Mouse (Mus musculus) heart, embryonic 11.5 days (tissue): ENCODE results near the gene Naa50. TPM values are rescaled to one million over a fixed set of nuclear protein-coding genes. Genes with fewer than 3 reads are reported as not detected.
A peak's percentile ranks its signal among the peaks of the same experiment; 100 is the strongest.

ENCODE experiments used
- ATAC-seq: fragments of 200-750 bp; cut with Nextera tagmentation; replicated peaks from 2 replicates; pipeline ENCODE4 v1.8.0; 2017; ENCODE audit warnings: moderate library complexity; ENCODE audit not compliant: insufficient number of reproducible peaks, low FRiP score, low TSS enrichment
- H3K27ac ChIP-seq: fragments of 300-500 bp; sonication (generic); 2 replicates; pipeline ENCODE4 v1.5.1; 2014; ENCODE audit warnings: mild to moderate bottlenecking, low read depth, low read length
- H3K27me3 ChIP-seq: fragments of 300-500 bp; sonication (generic); 2 replicates; pipeline ENCODE4 v1.6.1; 2014; ENCODE audit warnings: mild to moderate bottlenecking, low read length, mixed read lengths; ENCODE audit not compliant: control insufficient read depth, insufficient read depth
- H3K36me3 ChIP-seq: fragments of 300-500 bp; sonication (generic); 2 replicates; pipeline ENCODE4 v1.6.1; 2014; ENCODE audit warnings: mild to moderate bottlenecking, low read length, moderate library complexity, mixed read lengths; ENCODE audit not compliant: control insufficient read depth, insufficient read depth
- H3K4me1 ChIP-seq: fragments of 300-500 bp; sonication (generic); 2 replicates; pipeline ENCODE4 v1.6.1; 2014; ENCODE audit warnings: low read length; ENCODE audit not compliant: control insufficient read depth, insufficient read depth
- H3K4me2 ChIP-seq: fragments of 300-500 bp; sonication (generic); 2 replicates; pipeline ENCODE4 v1.6.1; 2014; ENCODE audit warnings: mild to moderate bottlenecking, moderate library complexity
- H3K4me3 ChIP-seq: fragments of 300-500 bp; sonication (generic); 2 replicates; pipeline ENCODE4 v1.5.1; 2014; ENCODE audit warnings: low read depth, low read length
- H3K9ac ChIP-seq: fragments of 300-500 bp; sonication (generic); 2 replicates; pipeline ENCODE4 v1.6.1; 2014; ENCODE audit warnings: mild to moderate bottlenecking, low read depth, low read length, moderate library complexity
- H3K9me3 ChIP-seq: fragments of 300-500 bp; sonication (generic); replicated peaks from 2 replicates; pipeline ENCODE4 v1.6.1; 2016; ENCODE audit warnings: low read length; ENCODE audit not compliant: control insufficient read depth
- WGBS: fragments of 180-500 bp; shearing (Covaris S2); extraction: QIAGEN DNeasy Blood & Tissue Kit; methylation state at CpG from one replicate; pipeline ENCODE4 v1.1.7; 2014; ENCODE audit not compliant: insufficient replicate concordance; 5-methylcytosine and 5-hydroxymethylcytosine counted together
- polyA plus RNA-seq: library from polyadenylated mRNA; unstranded; fragments of >200 nt; fragmentation: Nextera tagmentation; extraction: Ambion mirVana; gene quantifications from 2 replicates; pipeline ENCODE4 v1.2.1, GENCODE M21; 2014

Gene Naa50
- polyA plus RNA-seq, 1 experiment from 2014 or later: 58.5 TPM

DNA sequence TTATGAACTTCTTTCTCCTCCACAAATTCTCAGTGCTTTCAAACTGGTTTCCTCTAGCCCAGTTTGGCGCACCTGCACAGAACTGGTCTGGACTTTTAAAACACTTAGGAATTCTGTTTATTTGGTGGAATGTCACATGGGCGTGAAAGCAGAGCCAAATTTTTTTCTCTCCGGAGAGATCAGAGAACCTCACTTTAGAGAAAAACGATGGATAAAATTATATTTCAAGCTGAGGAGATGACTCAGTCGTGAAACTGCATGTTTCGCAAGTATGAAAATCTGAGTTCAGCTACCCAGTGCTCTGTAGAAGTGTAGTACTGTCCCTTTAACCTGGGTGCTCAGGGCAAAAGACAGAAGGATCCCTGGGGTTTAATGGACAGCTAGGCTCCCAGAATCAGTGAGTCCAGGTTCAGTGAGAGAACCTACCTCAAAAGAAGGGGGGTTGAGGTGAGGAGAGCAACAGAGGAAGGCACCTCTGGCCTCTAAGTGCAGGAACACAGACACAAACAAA, 3.1 kb upstream of the Naa50 start:
- no peaks in the 10 kb centered on the region for H3K9me3 ChIP-seq
- peaks cover 10% of the 10 kb centered on the region; the same call in 1 of the 2 replicates for H3K4me1 ChIP-seq
- no peak overlapping the region for H3K4me3 ChIP-seq
- no peaks in the 10 kb centered on the region for H3K36me3 ChIP-seq
- WGBS: 81% methylated on average over 6 of the region's 6 CpGs
- no peak overlapping the region for H3K9ac ChIP-seq
- H3K4me2 ChIP-seq: no peak overlapping the region
- H3K27ac ChIP-seq: no peak overlapping the region
- no peaks in the 10 kb centered on the region for H3K27me3 ChIP-seq
- ATAC-seq: no peak

GRCm38 (mm10) chr16:44138377-44138978, 1.2 kb upstream of the Naa50 start:
- peak overlapping the region; percentile 98 for H3K4me2 ChIP-seq
- H3K9ac ChIP-seq: peak overlapping the region; percentile 94
- no peaks in the 10 kb centered on the region for H3K9me3 ChIP-seq
- under 1% methylated on average over 24 of the region's 24 CpGs for WGBS
- H3K4me1 ChIP-seq: peaks cover 10% of the 10 kb centered on the region; the same call in 1 of the 2 replicates
- H3K27me3 ChIP-seq: no peaks in the 10 kb centered on the region
- no peaks in the 10 kb centered on the region for H3K36me3 ChIP-seq
- H3K4me3 ChIP-seq: peak overlapping the region; percentile 90
- no peak for ATAC-seq
- H3K27ac ChIP-seq: peak overlapping the region; percentile 99

DNA sequence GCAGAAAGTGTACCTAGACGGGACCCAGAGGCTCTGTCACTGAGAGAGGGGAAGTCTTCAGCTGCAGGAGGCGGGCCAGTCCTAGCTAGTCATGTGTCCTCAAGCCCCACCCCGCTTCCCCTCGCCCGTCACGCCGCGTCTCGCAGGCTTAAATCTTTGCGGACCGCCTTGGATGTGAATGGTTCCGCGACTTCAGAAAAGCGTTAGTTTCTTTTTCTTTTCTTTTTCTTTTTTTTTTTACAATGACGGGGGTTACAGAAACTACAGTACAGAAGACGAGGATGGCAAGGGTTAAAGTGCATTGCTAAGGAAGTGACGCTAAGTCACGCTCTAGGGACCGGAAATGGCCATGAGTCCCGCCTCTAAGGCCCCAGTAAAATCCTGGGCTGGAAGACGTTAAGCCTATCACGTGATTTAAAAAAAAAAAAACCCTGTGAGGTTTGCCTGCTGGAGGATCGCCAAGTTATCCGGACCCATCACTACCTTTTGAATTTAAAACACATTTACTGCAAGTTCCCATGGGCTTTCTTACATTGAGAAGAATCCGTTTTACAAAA, 573 bp upstream of the Naa50 start:
- peak overlapping the region; percentile 98 for H3K4me2 ChIP-seq
- H3K36me3 ChIP-seq: no peaks in the 10 kb centered on the region
- peak overlapping the region; percentile 99 for H3K27ac ChIP-seq
- H3K4me3 ChIP-seq: peak overlapping the region; percentile 90
- ATAC-seq: peak; percentile 86
- H3K9me3 ChIP-seq: no peaks in the 10 kb centered on the region
- WGBS: under 1% methylated on average over 25 of the region's 25 CpGs
- peaks cover 10% of the 10 kb centered on the region; the same call in 1 of the 2 replicates for H3K4me1 ChIP-seq
- no peaks in the 10 kb centered on the region for H3K27me3 ChIP-seq
- H3K9ac ChIP-seq: peak overlapping the region; percentile 94

GRCm38 (mm10) chr16:44140186-44140787, 657 bp downstream of the Naa50 start:
- Histone ChIP-seq H3K27ac (peak overlapping the region; percentile 99), H3K9me3 (no peaks in the 10 kb centered on the region), H3K4me3 (peak overlapping the region; percentile 90), H3K9ac (peak overlapping the region; percentile 94), H3K4me2 (peak overlapping the region; percentile 54), H3K27me3 (no peaks in the 10 kb centered on the region), H3K4me1 (peaks cover 10% of the 10 kb centered on the region; the same call in 1 of the 2 replicates), H3K36me3 (no peaks in the 10 kb centered on the region)
- ATAC-seq: peak; percentile 50
- under 1% methylated on average over 43 of the region's 44 CpGs for WGBS

DNA sequence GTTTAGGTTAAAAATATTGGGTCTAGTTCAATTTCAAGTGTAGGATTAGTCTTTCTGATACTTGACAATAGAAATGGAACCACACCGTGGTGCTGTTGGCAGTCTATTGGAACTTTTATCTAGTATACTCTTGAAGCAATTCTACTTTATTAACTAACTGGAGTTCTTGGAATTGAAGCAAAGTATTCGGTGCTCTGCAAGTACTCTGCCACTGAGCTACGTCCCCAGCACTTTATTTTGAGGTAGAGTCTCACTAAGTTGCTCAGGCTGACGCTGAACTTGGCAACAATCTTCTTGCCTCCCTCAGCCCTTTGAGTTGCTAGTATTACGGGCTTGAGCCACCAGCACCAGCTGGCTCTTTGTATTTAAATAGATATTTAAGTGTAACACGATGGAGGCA, 1.9 kb downstream of the Naa50 start:
- no peaks in the 10 kb centered on the region for H3K9me3 ChIP-seq
- no peaks in the 10 kb centered on the region for H3K36me3 ChIP-seq
- H3K4me3 ChIP-seq: peak overlapping the region; percentile 90; the same call in 1 of the 2 replicates
- no peaks in the 10 kb centered on the region for H3K27me3 ChIP-seq
- H3K4me1 ChIP-seq: peaks cover 10% of the 10 kb centered on the region; the same call in 1 of the 2 replicates
- ATAC-seq: no peak
- H3K27ac ChIP-seq: no peak overlapping the region
- H3K9ac ChIP-seq: no peak overlapping the region
- 48% methylated on average over 6 of the region's 6 CpGs for WGBS
- H3K4me2 ChIP-seq: peak overlapping the region; percentile 54

- Histone ChIP-seq H3K4me1 (no peaks in the 10 kb centered on the region), H3K36me3 (no peaks in the 10 kb centered on the region), H3K9ac (no peak overlapping the region), H3K4me3 (no peak overlapping the region), H3K4me2 (no peak overlapping the region), H3K27ac (no peak overlapping the region), H3K9me3 (no peaks in the 10 kb centered on the region), H3K27me3 (no peaks in the 10 kb centered on the region)
- ATAC-seq: no peak
- WGBS: 100% methylated on average over 1 of the region's 1 CpGs
Measured at GRCm38 (mm10) chr16:44149002-44149767, 9.6 kb downstream of the Naa50 start.

GRCm38 (mm10) chr16:44154497-44155057, 14.9 kb downstream of the Naa50 start:
- Histone ChIP-seq H3K27ac (no peak overlapping the region), H3K4me2 (no peak overlapping the region), H3K9ac (no peak overlapping the region), H3K9me3 (no peaks in the 10 kb centered on the region), H3K27me3 (no peaks in the 10 kb centered on the region), H3K36me3 (no peaks in the 10 kb centered on the region), H3K4me3 (no peak overlapping the region), H3K4me1 (no peaks in the 10 kb centered on the region)
- 67% methylated on average over 6 of the region's 6 CpGs for WGBS
- no peak for ATAC-seq

GRCm38 (mm10) chr16:44159325-44159724, 19.7 kb downstream of the Naa50 start:
- WGBS: 88% methylated on average over 7 of the region's 7 CpGs
- Histone ChIP-seq H3K9ac (no peak overlapping the region), H3K4me1 (no peaks in the 10 kb centered on the region), H3K27me3 (no peaks in the 10 kb centered on the region), H3K36me3 (no peaks in the 10 kb centered on the region), H3K4me2 (no peak overlapping the region), H3K9me3 (no peaks in the 10 kb centered on the region), H3K4me3 (no peak overlapping the region), H3K27ac (no peak overlapping the region)
- no peak for ATAC-seq
